21 mouse cellular contexts compared by ENCODE assay signal in genomic region chr9:37371232-37371801, GRCm38 (mm10). TPM values are rescaled to one million over a fixed set of nuclear protein-coding genes. Genes with fewer than 3 reads are reported as not detected.
"Had no signal": no experiment of that assay in that cellular context is flagged by ENCODE, and none has a peak within 500 bp of the region (broad histone marks: within the 10 kb centered on the region; RNA-seq: fewer than 3 reads in every experiment).

No protein-coding gene starts in this region.

- H3K4me1 ChIP-seq: intestine, embryonic 15.5 days; limb, embryonic 10.5 days; limb, embryonic 13.5 days; liver, embryonic 12.5 days; liver, embryonic 15.5 days; lung, embryonic 15.5 days; midbrain, embryonic 10.5 days; neural tube, embryonic 12.5 days; neural tube, embryonic 15.5 days had no signal

- H3K27me3 ChIP-seq: intestine, embryonic 15.5 days; limb, embryonic 13.5 days; liver, embryonic 12.5 days; liver, embryonic 15.5 days; lung, embryonic 15.5 days; neural tube, embryonic 12.5 days; neural tube, embryonic 15.5 days had no signal

- H3K4me2 ChIP-seq: intestine, embryonic 15.5 days; limb, embryonic 13.5 days; liver, embryonic 12.5 days; liver, embryonic 15.5 days; lung, embryonic 15.5 days; neural tube, embryonic 12.5 days; neural tube, embryonic 15.5 days had no signal

- H3K27ac ChIP-seq: intestine, embryonic 15.5 days; limb, embryonic 10.5 days; limb, embryonic 13.5 days; liver, embryonic 12.5 days; liver, embryonic 15.5 days; lung, embryonic 15.5 days; midbrain, embryonic 10.5 days; neural tube, embryonic 12.5 days; neural tube, embryonic 15.5 days had no signal

- H3K9me3 ChIP-seq: intestine, embryonic 15.5 days; limb, embryonic 10.5 days; limb, embryonic 13.5 days; liver, embryonic 12.5 days; liver, embryonic 15.5 days; lung, embryonic 15.5 days; megakaryocyte, embryonic 14.5 days; midbrain, embryonic 10.5 days; neural tube, embryonic 12.5 days; neural tube, embryonic 15.5 days had no signal

- H3K36me3 ChIP-seq: intestine, embryonic 15.5 days; limb, embryonic 10.5 days; limb, embryonic 13.5 days; liver, embryonic 12.5 days; liver, embryonic 15.5 days; lung, embryonic 15.5 days; midbrain, embryonic 10.5 days; neural tube, embryonic 12.5 days; neural tube, embryonic 15.5 days had no signal

- H3K9ac ChIP-seq: intestine, embryonic 15.5 days; limb, embryonic 13.5 days; liver, embryonic 12.5 days; liver, embryonic 15.5 days; lung, embryonic 15.5 days; neural tube, embryonic 12.5 days; neural tube, embryonic 15.5 days had no signal

- ATAC-seq: intestine, embryonic 15.5 days; liver, embryonic 12.5 days had no signal

- H3K4me3 ChIP-seq: intestine, embryonic 15.5 days; limb, embryonic 10.5 days; limb, embryonic 13.5 days; liver, embryonic 12.5 days; liver, embryonic 15.5 days; lung, embryonic 15.5 days; megakaryocyte, embryonic 14.5 days; midbrain, embryonic 10.5 days; neural tube, embryonic 12.5 days; neural tube, embryonic 15.5 days had no signal

- DNase-seq: kidney, adult 11 months; liver; lung, adult 18-20 months; lung, postnatal 10 days; lung, postnatal 36 days; midbrain, embryonic 14.5 days; retina, postnatal 1 day; thymus, adult 18-20 months; thymus, postnatal 36 days had no signal

RNA-seq across cellular contexts. Expression of gene Hepacam, which starts 4.2 kb away (rescaled TPM):
- polyA plus RNA-seq: liver, embryonic 12.5 days; liver, embryonic 15.5 days; spleen, adult 2 months; stomach, embryonic 16.5 days had no signal
